Mouse (Mus musculus) megakaryocyte, adult 5-6 weeks (primary cell): ENCODE measurements at regions not wholly inside any gene's neighbourhood (a gene's known extent, or its start where the extent isn't known, plus 50 kb on each side); places are given as distances from the start of the nearest gene placed in this dataset.
A peak's percentile ranks its signal among the peaks of the same experiment; 100 is the strongest.

Experiments used
- ATAC-seq: 2 replicates; pipeline ENCODE4 v1.8.0; 2016; ENCODE audit warnings: mild to moderate bottlenecking, inconsistent platforms; ENCODE audit not compliant: poor library complexity, severe bottlenecking

- ATAC-seq, result 0 out of 2 replicates have a peak, but pooled peaks have one; percentile 18
Measured at GRCm38 (mm10) chr9:14171589-14172240, 103.2 kb upstream of the Sesn3 start.

- ATAC-seq, result no peak
Measured at GRCm38 (mm10) chr9:14173631-14174323, 101.1 kb upstream of the Sesn3 start.

DNA sequence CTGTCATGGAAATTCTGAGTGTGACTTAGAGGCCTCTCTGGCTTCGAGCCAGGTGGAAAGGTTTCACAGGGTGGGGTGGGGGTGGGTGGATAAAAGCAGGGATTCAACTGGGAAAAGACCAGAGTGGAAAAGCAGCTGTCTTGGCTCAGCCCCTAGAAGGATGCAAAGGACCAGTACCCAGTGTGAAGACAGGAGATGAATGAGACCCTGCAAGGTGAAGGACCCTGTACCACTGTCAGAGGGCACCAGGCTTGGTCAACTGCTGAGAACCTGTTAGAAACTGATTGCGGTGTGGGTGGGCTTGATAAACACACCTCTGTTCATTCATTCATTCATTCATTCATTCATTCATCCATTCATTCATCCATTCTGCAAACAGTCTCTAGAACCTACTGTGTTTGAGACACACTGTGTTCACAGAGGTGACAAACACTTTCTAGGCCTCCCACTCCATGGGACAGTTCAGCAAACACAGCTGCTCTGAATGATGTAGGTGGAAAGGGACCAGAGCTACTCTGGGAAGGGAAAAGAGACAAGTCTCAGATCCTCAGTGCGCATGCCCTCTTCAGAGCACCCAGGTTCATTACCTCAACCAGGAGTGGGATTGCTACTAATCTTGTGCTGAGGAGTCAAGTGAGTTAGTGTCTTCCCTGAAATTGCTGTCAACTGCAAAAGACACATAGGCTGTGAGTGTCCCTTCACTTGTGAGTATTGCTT lies 100.4 kb upstream of the Sesn3 start:
- no peak for ATAC-seq

GRCm38 (mm10) chr9:14175041-14175881 lies 99.6 kb upstream of the Sesn3 start:
- peak; percentile 56; the same call in 1 of the 2 replicates for ATAC-seq

- ATAC-seq, result no peak
Measured at GRCm38 (mm10) chr9:14179777-14180176, 95.1 kb upstream of the Sesn3 start.

GRCm38 (mm10) chr9:14184261-14184660 lies 90.6 kb upstream of the Sesn3 start:
- ATAC-seq, result no peak

DNA sequence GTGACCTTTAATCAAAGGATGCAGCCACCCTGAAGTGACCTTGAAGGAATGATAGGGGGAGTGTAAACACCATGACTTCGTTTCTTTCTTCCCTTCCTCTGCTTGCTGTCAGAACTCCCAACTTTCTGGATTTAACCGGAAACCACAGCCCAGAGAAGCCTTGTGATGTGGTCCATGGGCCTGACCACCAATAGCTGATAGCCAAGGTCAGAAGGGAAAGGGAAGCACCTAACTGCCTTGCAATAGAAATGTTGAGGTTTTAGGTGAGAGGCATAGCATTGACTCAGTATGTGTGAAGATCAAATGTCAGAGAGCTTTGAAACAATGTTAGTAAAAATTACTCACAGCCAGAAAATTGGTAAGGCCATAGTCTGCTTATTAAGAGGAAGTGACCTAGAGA lies 89.2 kb upstream of the Sesn3 start:
- ATAC-seq, result no peak

DNA sequence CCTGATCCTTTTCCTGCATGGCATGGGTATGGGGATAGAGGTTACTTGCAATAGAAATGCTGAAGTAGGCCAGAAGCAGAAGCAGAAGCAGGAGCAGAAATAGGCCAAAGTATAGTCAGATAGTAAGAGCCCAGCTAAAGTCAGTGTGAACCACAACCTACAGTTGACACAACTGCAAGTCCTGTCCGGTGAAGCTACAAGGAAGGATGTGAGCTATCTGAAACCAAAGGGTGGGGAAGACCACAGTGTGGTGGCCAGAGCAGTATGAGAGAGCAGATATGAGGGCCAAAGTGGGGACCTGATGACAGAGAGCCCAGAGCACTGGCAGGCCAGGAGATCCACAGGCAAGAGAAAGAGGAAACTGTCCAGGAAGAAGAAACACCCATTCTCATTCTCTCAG lies 87.1 kb upstream of the Sesn3 start:
- ATAC-seq, result peak; percentile 83

DNA sequence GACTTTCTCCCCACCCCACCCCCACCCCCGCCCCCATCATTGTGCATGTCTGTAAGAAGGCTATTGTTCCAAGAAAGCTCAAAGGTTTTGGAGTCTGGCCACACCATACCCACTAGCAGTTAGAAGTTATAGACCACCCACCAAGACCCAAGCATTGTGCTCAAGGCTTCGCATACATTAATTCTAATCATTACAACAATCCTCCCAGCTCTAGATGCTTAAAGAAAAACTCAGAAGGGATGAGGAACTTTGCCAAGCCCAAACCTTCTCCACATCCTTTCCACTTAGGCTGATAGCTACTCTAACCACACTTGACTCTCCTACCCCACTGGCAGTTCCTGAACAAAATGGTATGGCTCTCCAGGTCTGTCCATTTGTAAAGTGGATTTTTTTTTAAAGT lies 86.4 kb upstream of the Sesn3 start:
- ATAC-seq, result no peak

GRCm38 (mm10) chr9:14190660-14191059 lies 84.2 kb upstream of the Sesn3 start:
- ATAC-seq, result no peak

DNA sequence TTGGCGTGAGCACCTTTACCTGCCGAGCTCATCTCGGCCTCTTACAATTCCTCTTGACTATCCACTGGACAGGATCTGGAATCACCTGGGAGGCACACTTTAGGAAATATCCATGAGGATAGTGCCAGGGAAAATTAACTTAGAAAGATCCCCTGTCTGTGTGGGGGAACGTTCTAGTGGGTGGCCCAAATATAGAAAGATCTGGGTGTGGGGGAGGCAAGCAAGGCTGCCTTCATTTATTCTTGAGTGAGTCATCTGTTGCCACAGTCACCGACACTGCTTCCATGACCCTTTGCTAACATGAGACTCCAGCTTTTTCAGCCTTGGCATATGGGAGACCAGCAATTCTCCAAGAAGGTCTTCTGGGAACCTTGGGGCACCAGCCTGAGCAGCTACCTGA lies 80.1 kb upstream of the Sesn3 start:
- no peak for ATAC-seq

GRCm38 (mm10) chr9:14199116-14199515 lies 75.8 kb upstream of the Sesn3 start:
- no peak for ATAC-seq

DNA sequence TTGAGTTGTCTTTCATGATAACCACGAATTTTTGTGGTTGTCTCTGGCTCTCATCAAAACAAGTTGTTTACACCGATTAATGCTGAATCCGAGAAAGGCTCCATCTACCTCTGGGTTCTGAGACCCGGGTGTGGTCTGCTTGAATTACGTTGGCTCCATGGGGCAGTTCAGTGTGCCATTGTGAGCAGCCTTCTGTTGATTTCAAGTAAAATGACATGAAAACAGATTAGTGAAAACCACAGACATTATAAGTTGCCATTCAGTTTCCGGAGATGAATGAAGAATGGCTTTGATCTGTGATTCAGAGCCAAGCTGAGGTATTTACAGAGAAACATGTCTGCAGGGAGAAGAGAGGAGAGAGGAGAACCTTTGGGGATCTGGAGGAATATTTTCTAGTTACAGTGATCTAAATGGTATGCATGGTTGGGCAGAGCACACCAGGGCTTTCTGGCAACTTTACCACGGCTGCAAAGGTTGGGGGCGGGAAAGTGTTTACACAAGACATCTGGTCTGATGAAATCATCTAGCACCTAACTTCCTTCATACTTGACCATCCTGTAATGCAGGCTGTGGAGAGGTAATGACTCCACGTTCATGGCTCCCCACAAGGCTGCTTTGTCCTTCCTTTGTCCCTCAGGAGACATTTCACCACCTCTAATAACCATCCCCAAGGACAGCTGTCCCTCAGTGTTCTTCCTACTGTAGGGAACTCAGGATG lies 74.7 kb upstream of the Sesn3 start:
- peak; percentile 78 for ATAC-seq

- ATAC-seq, result no peak
Measured at GRCm38 (mm10) chr9:14200852-14201251, 74.0 kb upstream of the Sesn3 start.

GRCm38 (mm10) chr9:14202551-14203306 lies 72.1 kb upstream of the Sesn3 start:
- no peak for ATAC-seq

GRCm38 (mm10) chr9:14203307-14203695 lies 71.6 kb upstream of the Sesn3 start:
- no peak for ATAC-seq

GRCm38 (mm10) chr9:14203768-14204416 lies 71.0 kb upstream of the Sesn3 start:
- no peak for ATAC-seq

DNA sequence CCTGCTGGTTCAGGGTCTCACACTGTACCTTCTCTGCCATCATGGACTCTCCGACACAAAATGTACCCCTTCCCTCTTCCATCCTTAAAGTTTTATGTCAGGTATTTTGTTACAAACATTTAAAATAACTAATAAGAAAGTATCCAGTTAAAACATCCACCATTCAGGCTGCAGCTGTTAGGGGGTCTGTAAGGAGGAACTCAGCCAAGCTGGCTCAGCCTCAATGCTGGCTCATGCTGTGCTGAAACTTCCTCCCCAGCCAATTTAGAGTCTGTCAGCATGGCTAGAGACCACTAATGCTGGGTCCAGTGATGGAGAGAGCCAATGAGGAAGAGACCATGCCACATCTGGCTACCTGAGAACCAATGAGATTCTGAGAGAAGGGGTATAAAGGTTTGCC lies 70.0 kb upstream of the Sesn3 start:
- ATAC-seq, result no peak
